Mouse (Mus musculus) intestine, postnatal 0 days (tissue): ENCODE measurements around the gene Olfr432. TPM values are rescaled to one million over a fixed set of nuclear protein-coding genes. Genes with fewer than 3 reads are reported as not detected.
"Not testable (repeated sequence)": the region's sequence is repeated elsewhere in the genome, so short reads cannot be mapped to it uniquely, and the experiment has no call there.

Experiments used
- ATAC-seq: fragments of 200-750 bp; cut with Nextera tagmentation; 2 replicates; pipeline ENCODE4 v1.8.0; 2017; ENCODE audit warnings: mild to moderate bottlenecking, moderate TSS enrichment, moderate library complexity
- H3K27ac ChIP-seq: fragments of 300-500 bp; sonication (generic); 2 replicates; pipeline ENCODE4 v1.5.1; 2014; ENCODE audit warnings: mild to moderate bottlenecking, low read depth, low read length, moderate library complexity
- H3K27me3 ChIP-seq: fragments of 300-500 bp; sonication (generic); replicated peaks from 2 replicates; pipeline ENCODE4 v1.6.1; 2014; ENCODE audit warnings: low read length, mixed read lengths; ENCODE audit not compliant: control insufficient read depth, insufficient read depth
- H3K36me3 ChIP-seq: fragments of 300-500 bp; sonication (generic); 2 replicates; pipeline ENCODE4 v1.6.1; 2014; ENCODE audit warnings: mild to moderate bottlenecking, moderate library complexity; ENCODE audit not compliant: control insufficient read depth, insufficient read depth
- H3K4me1 ChIP-seq: fragments of 300-500 bp; sonication (generic); replicated peaks from 2 replicates; pipeline ENCODE4 v1.6.1; 2014; ENCODE audit warnings: antibody characterized with exemption, low read length, mixed read lengths; ENCODE audit not compliant: control insufficient read depth, insufficient read depth
- H3K4me2 ChIP-seq: fragments of 300-500 bp; sonication (generic); replicated peaks from 2 replicates; pipeline ENCODE4 v1.6.1; 2014; ENCODE audit warnings: low read depth, mild to moderate bottlenecking, moderate library complexity
- H3K4me3 ChIP-seq: fragments of 300-500 bp; sonication (generic); 2 replicates; pipeline ENCODE4 v1.5.1; 2014; ENCODE audit warnings: low read depth, low read length
- H3K9ac ChIP-seq: fragments of 300-500 bp; sonication (generic); 2 replicates; pipeline ENCODE4 v1.6.1; 2014; ENCODE audit warnings: mild to moderate bottlenecking, low read depth, low read length
- H3K9me3 ChIP-seq: fragments of 300-500 bp; sonication (generic); 2 replicates; pipeline ENCODE4 v1.6.1; 2016; ENCODE audit warnings: mixed run types; ENCODE audit not compliant: control insufficient read depth
- CTCF ChIP-seq: sonication (generic); IDR thresholded peaks from 2 replicates; pipeline ENCODE4 v1.5.1; 2016; ENCODE audit warnings: low read depth, mild to moderate bottlenecking, control low read depth, antibody characterized with exemption, moderate library complexity
- WGBS: fragments of 180-500 bp; shearing (Covaris S2); extraction: QIAGEN DNeasy Blood & Tissue Kit; methylation state at CpG from one replicate; pipeline ENCODE4 v1.1.7; 2014; 5-methylcytosine and 5-hydroxymethylcytosine counted together
- polyA plus RNA-seq: library from polyadenylated mRNA; unstranded; fragments of >200 nt; fragmentation: Nextera tagmentation; extraction: Ambion mirVana; gene quantifications from 2 replicates; pipeline ENCODE4 v1.2.1, GENCODE M21; 2015

The Olfr432 gene
- polyA plus RNA-seq, 1 experiment from 2014 or later: not detected

DNA sequence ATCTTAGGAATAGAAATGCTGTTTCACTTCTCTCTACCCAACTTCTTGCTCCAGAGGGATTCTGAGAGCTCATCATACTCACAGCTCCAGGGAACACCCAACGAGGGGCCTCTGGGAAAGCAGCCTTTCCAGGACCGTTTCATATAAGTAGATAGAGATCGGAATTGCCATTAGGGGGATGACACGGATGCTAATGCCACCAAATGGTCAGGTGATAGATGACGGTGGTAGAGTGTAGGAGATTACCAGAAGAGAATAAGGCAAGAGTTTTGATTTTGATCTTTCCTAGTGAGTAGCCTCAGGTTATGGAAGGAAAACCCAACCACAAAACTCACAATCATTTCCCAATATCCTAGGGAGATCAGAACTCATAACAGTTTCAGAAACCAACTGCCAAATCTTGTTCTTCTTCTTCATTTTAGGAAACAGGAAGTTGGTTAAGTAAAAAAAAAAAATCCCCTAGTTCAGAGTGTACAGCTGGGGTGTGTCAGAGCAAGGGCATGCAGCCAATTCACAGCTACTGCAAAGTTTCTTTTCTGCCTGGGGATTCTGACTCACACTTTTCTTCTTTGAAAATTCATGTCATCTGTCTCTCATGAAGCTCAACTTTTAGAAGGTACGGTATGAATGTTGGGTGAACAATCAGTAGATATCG is 8.4 kb upstream of the Olfr432 start, which contains the start of gene Olfr433:
Gene Olfr433, plus strand, starts transcription at position 183 of the 655 bp plus-strand sequence.
- ATAC-seq: no peak
- Histone ChIP-seq H3K9me3 (no peaks in the 10 kb centered on the region), H3K36me3 (no peaks in the 10 kb centered on the region), H3K4me1 (no peaks in the 10 kb centered on the region), H3K9ac (no peak within 1 kb of the TSS), H3K4me2 (no peak within 1 kb of the TSS), H3K27ac (no peak within 1 kb of the TSS), H3K27me3 (no peaks in the 10 kb centered on the region), H3K4me3 (no peak within 1 kb of the TSS)
- WGBS: 77% methylated on average over 7 of the region's 7 CpGs
- TF ChIP-seq CTCF: no peak

GRCm38 (mm10) chr1:174042091-174042884 is 6.7 kb upstream of the Olfr432 start:
- not testable (repeated sequence) for H3K27ac ChIP-seq, H3K4me2 ChIP-seq, H3K36me3 ChIP-seq, H3K9ac ChIP-seq, H3K9me3 ChIP-seq, ATAC-seq, H3K4me1 ChIP-seq, H3K27me3 ChIP-seq, H3K4me3 ChIP-seq
- 91% methylated on average over 12 of the region's 12 CpGs for WGBS

DNA sequence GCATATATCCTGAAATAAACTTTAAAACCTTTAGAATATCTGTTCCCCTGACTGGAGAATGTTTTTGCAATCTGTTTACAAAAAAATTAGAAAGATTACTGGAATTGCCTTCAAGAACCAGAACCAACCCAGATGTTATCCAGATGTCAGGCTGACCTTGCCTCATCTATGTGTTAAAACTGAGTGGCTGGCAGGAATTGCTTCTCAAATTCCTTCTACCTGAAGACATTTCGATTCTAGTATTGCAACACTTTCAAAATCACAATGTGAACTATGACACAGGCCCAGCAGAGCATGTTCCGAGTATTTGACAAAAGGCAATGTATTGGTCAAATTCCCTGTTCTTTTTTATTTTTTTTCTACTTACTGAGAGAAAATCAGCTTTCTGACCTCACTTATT is 4.6 kb upstream of the Olfr432 start:
- H3K36me3 ChIP-seq: no peaks in the 10 kb centered on the region
- no peaks in the 10 kb centered on the region for H3K9me3 ChIP-seq
- H3K9ac ChIP-seq: no peak overlapping the region
- no peak for TF ChIP-seq CTCF
- H3K4me1 ChIP-seq: no peaks in the 10 kb centered on the region
- ATAC-seq: no peak
- no peak overlapping the region for H3K4me3 ChIP-seq
- no peak overlapping the region for H3K4me2 ChIP-seq
- no peaks in the 10 kb centered on the region for H3K27me3 ChIP-seq
- H3K27ac ChIP-seq: no peak overlapping the region
- 69% methylated on average over 2 of the region's 2 CpGs for WGBS

DNA sequence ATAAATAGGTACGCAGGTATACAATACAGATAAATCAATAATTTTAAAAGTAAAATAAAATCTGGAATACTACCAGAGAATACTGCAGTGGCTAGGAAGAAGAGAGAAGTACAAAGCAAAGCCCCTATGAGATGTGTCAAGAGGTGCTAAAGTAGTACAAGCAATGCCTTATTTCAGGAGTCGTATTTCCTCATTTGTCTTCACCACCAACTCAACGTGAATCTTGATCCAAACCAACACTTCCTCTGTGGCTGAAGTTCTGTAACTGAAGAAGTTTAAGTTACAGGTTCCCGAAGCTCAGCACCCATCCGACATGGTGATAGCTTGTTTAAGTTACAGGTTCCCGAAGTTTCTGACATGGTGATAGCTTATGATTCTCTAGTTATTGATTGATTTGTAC is 778 bp upstream of the Olfr432 start:
- not testable (repeated sequence) for H3K9ac ChIP-seq, H3K27ac ChIP-seq, H3K9me3 ChIP-seq, ATAC-seq, H3K36me3 ChIP-seq, H3K27me3 ChIP-seq, H3K4me3 ChIP-seq, H3K4me2 ChIP-seq, H3K4me1 ChIP-seq
- WGBS: 76% methylated on average over 6 of the region's 6 CpGs

- not testable (repeated sequence) for H3K36me3 ChIP-seq, H3K4me2 ChIP-seq, H3K4me3 ChIP-seq, H3K27ac ChIP-seq, H3K4me1 ChIP-seq, ATAC-seq, H3K9ac ChIP-seq, H3K9me3 ChIP-seq, H3K27me3 ChIP-seq
- WGBS: 66% methylated on average over 4 of the region's 4 CpGs
Measured at GRCm38 (mm10) chr1:174049357-174049756, 352 bp downstream of the Olfr432 start.

DNA sequence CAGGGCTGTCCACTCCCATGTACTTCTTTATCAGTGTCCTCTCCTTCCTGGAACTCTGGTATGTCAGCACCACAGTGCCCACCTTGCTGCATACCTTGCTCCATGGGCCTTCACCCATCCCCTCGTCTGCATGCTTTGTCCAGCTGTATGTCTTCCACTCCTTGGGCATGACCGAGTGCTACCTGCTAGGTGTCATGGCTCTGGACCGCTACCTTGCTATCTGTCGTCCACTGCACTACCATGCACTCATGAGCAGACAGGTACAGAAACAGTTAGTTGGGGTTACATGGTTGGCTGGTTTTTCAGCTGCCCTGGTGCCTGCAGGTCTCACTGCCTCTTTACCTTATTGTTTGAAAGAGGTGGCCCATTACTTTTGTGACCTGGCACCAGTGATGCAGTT is 1.5 kb downstream of the Olfr432 start:
- no peaks in the 10 kb centered on the region for H3K9me3 ChIP-seq

More for the DNA sequence above, 1.5 kb downstream of the Olfr432 start:
- Histone ChIP-seq H3K27me3 (no peaks in the 10 kb centered on the region), H3K4me1 (no peaks in the 10 kb centered on the region), H3K9ac (no peak overlapping the region), H3K4me3 (no peak overlapping the region), H3K27ac (no peak overlapping the region), H3K36me3 (no peaks in the 10 kb centered on the region), H3K4me2 (no peak overlapping the region)
- WGBS: 88% methylated on average over 4 of the region's 4 CpGs
- no peak for ATAC-seq
- no peak for TF ChIP-seq CTCF
